Mouse (Mus musculus): ENCODE measurements at regions not wholly inside any gene's neighbourhood (a gene's known extent, or its start where the extent isn't known, plus 50 kb on each side); places are given as distances from the start of the nearest gene placed in this dataset.

GRCm38 (mm10) chr6:148599473-148599872, 155.3 kb upstream of the Tmtc1 start:
- DNase-seq (ENCODE audit: low spot score) = no peak

DNA sequence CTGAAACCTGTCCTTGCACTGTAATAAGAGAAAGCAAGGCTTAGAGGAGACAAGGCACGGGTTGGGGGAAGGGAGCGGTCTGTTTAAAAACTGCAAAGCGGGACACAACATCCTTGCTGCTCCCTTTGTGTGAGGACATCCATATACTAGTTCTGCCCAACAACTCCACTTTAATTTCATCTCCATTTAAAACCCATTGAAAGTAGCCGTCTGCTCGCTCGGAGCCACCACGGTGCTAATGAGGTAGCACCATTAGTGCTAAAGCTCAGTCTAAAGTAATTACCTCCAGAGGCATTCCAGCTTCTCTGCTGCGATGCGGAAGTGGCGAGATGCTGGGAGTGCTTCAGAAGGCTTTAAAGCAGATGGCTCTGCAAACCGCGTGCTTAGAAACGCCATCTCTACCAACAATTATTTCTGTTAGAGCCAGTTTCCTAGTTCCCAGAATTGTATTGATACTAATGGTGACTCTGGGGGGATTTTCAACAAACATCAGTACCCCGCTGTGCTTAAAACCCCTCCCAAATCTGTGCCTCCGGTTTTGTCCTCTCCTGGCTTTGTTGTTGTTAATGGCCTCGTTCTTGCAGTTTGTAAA, 154.7 kb upstream of the Tmtc1 start:
- no peak for DNase-seq (ENCODE audit: low spot score)

DNA sequence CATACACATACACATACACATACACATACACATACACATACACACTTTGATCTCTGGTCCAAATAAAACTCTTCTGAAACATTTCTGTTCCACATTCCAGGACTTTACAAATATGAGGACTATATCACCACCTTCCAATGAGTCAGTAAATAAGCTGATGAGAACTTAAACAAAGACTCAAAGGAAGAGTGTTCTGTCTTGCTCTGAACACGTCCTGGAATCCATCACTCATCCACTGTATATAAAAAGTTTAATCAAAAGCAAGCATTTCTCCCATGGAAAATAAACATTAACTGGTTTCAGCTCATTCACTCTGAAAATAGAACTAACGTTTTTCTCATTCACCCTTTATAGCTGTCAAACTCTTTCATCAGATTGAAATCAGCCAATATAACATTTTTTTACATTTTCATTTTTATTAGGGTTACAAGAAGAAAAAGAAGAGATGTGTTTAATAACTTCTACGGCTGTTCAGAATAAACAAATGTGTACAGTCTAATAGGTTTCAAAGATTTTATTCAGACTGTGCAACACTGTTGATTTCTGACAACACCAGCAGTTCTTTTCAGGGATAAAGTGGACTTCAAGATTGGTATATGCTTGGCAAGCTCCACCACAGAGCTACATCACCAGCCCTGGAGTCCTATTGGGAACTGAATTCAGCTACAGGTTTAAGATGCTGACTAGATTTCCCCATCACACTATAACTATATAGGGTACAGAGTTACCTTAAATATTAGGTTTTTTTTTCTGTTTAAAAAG, 151.0 kb upstream of the Tmtc1 start:
- DNase-seq (ENCODE audit: low spot score) = no peak

GRCm38 (mm10) chr6:148588971-148589370, 144.8 kb upstream of the Tmtc1 start:
- DNase-seq (ENCODE audit: low spot score) = no peak

DNA sequence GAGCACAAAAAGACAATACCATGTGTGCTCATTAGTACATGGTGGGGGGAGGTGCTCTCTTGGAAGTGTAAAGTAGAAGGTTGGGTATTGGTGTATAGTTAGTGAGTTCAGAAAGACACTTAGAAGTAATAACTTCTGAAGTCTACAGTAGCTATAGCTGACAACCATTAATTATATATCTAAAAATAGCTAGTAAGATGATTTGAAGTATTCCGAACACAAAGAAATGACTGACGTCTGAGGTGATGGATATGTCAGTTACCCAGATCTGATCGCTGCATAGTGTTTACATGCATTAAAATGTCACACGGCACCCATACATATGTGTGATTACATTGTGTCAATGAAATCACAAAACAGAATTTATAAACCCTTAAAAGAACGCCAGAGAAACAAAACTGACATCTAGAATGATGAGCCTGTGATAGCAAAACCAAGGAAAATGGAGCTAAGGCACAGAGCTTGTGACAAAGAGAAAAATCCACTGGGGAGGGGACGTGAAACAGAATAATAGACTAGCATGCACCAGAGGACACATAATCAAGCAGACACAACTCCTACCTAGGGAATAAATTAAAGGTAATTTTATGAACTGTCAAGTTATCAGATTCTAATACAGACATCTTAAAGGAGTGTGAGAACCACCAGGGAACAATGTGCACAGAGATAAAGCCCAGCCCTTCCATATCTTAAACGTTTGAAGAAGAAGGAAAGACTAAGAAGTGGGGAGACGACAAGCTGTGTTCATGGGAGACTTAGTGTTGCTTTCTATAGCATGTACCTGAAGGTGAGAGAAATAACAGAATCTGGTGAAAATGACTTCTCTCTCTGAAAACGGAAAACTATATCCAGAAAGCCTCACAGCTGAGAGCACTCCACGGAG, 142.5 kb upstream of the Tmtc1 start:
- DNase-seq (ENCODE audit: low spot score) = no peak

DNA sequence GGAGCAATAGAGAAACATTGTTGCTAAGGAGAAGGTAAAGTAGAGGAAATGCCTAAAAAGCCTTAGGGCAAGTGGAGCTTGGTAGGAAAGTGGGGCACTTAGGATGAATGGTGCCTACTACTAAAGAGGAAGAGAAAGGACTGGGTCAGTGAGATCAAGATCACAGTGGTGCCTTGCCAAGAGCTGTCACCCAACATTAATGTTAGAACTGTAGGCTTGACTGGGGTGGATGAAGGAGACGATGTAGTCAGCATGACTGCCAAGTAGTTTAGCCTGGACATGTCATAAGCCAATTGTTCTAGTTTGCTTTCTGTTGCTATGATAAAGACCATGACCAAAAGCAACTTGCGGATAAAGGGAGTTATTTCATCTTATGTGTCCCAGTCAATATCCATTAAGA, 139.9 kb upstream of the Tmtc1 start:
- no peak for DNase-seq (ENCODE audit: low spot score)

- no peak for DNase-seq (ENCODE audit: low spot score)
These were observed 134.1 kb upstream of the Tmtc1 start for GRCm38 (mm10) chr6:148578281-148578680.

DNA sequence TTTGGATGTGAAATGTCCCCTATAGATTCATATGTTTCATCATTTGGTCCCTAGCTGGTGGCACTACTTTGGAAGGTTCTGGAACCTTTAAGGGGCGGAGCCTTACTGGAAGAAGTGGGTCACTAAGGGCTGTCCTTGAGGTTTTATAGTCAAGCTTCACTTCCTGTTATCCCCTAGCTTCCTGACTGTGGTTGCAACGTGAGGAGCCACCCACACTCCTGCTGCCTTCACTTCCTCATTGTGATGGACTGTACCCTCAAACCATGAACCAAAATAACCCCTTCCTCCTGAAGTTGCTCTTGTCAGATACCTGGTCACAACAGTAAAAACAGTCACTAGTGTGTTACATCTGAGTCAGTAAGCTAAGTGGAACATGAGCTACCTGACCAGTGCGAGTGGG, 133.5 kb upstream of the Tmtc1 start:
- DNase-seq (ENCODE audit: low spot score) = no peak

GRCm38 (mm10) chr6:148574742-148575453, 130.7 kb upstream of the Tmtc1 start:
- no peak for DNase-seq (ENCODE audit: low spot score)

GRCm38 (mm10) chr6:148572201-148572600, 128.0 kb upstream of the Tmtc1 start:
- no peak for DNase-seq (ENCODE audit: low spot score)

DNA sequence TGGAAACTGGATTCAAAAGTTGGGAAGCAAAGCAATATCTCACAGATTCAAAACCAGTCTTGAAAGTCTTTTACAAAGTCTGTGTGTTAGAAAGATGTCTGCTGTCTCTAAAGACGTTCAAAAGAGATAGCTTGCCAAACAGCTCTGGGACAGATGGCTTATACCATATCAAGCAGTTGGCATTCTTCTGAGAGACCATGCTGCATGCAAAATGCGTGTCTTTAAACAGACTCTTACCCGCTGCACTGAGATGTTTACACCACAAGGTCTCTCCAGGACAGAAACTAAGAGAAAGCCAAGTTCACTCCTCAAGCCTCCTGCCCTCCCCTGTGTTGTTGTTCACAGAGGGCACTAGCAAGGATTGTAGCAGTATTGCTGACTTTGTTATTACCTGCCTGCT, 127.5 kb upstream of the Tmtc1 start:
- no peak for DNase-seq (ENCODE audit: low spot score)

DNA sequence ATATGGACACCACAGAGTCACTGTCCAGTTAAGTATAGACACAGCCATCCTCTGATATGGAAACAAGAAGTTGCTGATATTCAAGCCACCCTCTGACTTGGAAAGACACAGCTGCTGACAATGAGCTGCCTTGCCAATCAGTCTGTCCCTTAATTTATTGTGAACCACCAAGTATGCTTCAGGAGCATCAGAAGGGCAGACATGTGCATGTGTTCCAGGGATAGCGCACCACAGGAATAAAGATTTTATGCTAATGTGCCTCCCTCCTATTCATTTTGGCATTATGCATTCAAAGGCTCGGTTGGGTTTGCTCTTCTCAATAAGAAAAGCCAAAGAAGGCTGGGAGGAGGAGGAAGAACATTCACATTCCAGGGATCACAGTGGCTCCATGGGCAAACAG, 120.0 kb upstream of the Tmtc1 start:
- DNase-seq (ENCODE audit: low spot score) = no peak

DNA sequence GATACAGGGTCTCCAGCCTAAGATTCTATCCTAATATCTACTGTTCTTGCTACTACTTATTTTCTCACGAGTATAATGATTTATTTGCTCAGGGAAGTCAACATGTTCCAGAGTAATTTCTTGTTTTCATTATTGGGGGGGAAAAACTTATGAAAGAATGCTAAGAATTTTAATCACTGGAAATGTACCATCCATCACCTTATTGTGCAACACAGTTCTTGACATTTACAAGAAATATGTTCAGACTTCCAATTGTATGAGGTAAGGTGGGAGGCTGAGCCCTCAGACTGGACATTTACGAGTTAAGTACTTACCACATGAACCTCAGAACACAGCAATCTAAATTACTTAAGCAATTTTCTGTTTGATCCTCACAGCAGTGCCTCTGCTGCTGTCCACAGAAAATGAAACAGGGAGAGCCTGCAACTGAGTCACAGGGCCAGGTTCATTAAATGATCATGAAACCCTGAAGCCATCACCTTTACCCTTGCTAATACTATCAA, 118.1 kb upstream of the Tmtc1 start:
- no peak for DNase-seq (ENCODE audit: low spot score)

- no peak for DNase-seq (ENCODE audit: low spot score)
These were observed 112.3 kb upstream of the Tmtc1 start for GRCm38 (mm10) chr6:148556484-148556871.

DNA sequence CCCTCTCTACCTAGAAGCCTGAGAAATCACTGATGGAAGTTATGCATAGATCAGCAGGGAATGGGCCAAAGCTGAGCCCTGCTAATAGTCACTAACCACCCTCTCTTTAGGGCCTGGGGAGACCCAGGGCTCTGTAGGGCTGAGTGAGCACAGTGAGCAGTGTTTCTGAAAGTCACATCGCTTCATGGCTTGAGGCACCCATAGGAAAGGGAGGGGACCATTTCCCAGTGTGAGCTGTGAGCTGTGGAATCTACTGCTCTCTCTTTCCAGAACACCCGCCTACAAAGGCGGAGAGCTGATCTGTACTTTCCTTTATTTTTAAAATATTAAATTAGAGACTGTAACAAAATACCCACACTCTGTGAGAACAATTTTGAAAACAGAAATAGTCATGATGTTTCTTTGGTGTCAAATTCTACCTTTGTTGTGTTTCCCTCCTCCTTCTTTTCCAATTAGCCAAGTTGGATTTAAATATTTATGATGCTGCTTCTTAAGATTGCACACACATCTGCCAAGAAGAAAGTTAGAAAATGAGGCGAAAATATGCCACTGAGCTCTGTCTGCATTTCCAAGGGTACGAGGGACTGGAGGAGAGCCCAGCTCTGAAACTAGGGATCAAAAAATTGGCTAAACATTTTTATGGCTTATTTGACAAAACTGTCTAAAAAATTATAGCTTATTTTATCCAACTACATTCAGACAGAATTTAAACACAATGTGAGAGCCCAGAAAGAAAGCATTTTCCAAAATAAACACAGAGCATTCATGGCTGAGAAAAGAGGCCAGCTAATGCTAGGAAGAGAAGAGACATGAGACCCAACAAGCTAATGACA, 111.7 kb upstream of the Tmtc1 start:
- no peak for DNase-seq (ENCODE audit: low spot score)

DNA sequence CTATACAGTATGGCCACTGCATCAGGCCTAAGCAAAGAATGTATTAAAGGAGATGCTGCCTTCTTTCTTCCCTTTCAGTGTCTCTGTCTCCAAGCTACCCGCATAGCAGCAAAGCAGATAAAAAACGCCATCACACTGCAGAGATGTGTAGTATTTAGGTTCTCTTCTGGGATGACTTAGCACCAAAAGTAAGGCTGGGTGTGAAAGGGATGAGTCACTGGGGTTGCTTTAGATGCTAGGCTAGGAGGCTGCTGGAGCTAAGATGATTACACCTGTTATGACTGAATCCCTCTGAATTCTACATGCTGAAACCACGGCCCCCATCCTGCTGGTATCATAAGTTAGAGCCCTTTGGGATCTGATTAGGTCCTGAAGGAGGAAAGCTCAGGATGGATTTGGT, 110.3 kb upstream of the Tmtc1 start:
- DNase-seq (ENCODE audit: low spot score) = no peak

GRCm38 (mm10) chr6:148553616-148554015, 109.4 kb upstream of the Tmtc1 start:
- DNase-seq (ENCODE audit: low spot score) = no peak

- no peak for DNase-seq (ENCODE audit: low spot score)
These were observed 106.9 kb upstream of the Tmtc1 start for GRCm38 (mm10) chr6:148551097-148551496.

DNA sequence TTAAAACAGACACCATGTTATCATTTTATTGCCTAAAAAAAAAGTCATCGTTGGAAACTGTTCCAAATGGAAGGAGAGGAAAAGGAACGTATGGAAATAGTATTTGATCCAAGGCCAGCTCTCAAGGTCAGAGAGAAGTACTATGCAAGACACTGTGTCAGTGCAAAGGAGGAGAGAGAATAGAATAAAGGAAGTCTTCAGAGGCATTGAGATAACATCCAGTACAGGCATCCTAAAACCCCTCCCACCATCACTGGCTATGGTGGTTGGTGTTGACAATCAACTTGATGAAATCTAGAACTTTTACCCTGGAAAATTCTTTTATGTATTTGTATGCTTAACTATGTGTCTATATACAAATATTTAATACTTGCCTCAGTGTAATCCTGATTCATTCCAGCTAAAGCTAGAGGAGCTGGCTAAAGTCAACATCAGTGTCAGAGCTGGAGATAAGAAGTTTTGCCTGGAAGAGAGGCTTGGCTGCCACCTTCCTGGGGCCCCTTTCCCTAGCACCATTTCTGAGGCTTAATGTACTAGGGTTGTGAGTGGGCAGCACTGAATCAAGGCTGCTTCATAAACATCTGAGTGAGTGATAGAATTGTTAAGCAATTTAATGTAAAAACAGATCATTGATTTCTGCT, 104.1 kb upstream of the Tmtc1 start:
- DNase-seq (ENCODE audit: low spot score) = no peak

GRCm38 (mm10) chr6:148543047-148543446, 98.9 kb upstream of the Tmtc1 start:
- DNase-seq (ENCODE audit: low spot score) = no peak

GRCm38 (mm10) chr6:148541981-148542380, 97.8 kb upstream of the Tmtc1 start:
- no peak for DNase-seq (ENCODE audit: low spot score)

Data from testis, postnatal 10 days (tissue).